Mouse (Mus musculus) layer of hippocampus, postnatal 36 days (tissue): ENCODE data around the gene Gm3591. TPM values are rescaled to one million over a fixed set of nuclear protein-coding genes. Genes with fewer than 3 reads are reported as not detected.
"Not testable (repeated sequence)": the region's sequence is repeated elsewhere in the genome, so short reads cannot be mapped to it uniquely, and the experiment has no call there.

ENCODE experiments used
- DNase-seq, 2 experiments: peaks; one replicate each; pipeline ENCODE4 v3.0.0; 2022
- total RNA-seq, 2 experiments: library from RNA; stranded (reverse); gene quantifications; 2 replicates each; pipeline ENCODE4 v1.2.3; 2021

The Gm3591 gene
- under 1 TPM in 1 of 2 experiments, not detected in 1; 0.95 TPM for total RNA-seq

DNA sequence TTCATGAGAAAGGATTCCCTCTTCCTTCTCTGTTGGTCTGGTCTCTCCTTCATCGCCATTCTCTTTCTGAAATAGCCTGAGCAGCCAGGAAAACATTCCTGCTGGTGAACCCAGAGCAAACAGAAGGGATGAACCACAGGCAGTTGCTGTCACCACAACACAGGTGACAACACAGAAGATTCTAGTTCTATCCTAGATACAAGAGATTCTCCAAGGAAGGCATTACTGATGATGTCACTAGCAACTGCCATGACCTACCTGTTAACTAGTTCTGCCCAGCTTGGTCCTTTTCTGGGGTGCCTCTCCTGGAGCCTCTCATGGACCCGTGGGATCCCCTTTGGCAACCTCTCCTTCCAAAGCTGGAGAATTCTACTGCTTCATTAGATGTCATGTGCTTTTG lies at the start of gene Gm3591:
Gene Gm3591 (minus strand): TSS at position 101 of the 400 bp plus-strand sequence.
- DNase-seq: not testable (repeated sequence)

DNA sequence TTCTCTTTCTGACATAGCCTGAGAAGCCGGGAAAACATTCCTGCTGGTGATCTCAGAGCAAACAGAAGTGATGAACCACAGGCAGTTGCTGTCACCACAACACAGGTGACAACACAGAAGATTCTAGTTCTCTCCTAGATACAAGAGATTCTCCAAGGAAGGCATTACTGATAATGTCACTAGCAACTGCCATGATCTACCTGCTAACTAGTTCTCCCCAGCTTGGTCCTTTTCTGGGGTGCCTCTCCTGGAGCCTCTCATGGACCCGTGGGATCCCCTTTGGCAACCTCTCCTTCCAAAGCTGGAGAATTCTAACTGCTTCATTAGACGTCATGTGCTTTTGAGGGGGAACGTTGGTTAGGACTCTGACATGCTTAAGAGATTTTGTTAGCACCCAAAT lies 32.2 kb upstream of the Gm3591 start, which contains the start of gene Gm3594:
Gene Gm3594 (minus strand): TSS at position 101 of the 400 bp plus-strand sequence.
- DNase-seq: not testable (repeated sequence)

DNA sequence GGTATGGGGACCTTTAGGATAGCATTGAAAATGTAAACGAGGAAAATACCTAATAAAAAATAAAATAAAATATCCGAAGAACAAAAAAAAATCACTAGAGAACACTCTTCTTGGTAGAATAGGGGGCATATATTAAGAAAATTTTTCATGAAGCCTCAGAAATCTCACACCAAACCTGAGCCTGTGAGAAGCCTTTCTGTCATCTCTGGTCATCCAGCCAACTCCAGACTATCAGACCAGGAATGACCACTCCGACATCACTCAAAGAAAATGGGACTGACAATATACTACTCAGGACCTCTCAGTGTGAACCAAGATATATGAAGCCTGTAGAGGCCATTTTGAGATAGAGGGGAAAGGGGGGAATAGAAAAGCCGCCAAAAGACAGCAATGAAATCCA lies 28.5 kb upstream of the Gm3591 start:
- DNase-seq: not testable (repeated sequence)

DNA sequence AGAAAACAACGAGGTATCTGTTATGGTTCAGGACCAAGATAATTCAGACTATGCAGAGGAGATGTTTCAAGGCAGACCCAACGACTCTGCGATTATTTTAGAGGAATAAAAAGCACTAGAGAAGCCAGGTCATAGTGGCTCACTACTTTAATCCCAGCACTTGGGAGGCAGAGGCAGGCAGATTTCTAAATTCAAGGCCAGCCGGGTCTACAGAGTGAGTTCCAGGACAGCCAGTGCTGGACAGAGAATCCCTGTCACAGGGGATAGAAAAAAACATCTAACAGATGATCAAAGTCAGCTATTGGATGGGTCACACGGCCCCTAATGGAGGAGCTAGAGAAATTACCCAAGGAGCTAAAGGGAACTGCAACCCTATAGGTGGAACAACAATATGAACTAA lies 27.9 kb upstream of the Gm3591 start:
- DNase-seq: not testable (repeated sequence)

DNA sequence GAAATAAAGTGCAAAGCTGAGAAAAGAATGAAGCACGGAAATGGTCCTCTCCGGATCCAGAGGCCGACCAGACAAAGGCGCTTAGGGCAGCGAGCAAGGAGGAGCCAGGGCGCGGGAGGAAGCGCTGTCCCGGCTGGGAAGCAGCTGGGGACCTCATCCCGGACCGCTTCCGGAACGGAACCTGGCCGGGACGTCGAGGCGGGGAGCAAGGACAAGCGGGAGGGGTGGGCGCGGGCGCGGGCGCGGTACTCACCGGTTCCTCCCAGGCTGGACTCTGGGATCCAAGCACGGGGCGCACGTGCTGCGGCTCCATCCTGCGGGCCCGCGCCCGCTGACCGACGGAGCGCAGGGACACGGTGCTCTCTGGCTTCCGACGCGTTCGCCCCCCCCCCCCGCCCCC lies 14.5 kb upstream of the Gm3591 start:
- DNase-seq: peak in 1 of 2 experiments; percentile 13

DNA sequence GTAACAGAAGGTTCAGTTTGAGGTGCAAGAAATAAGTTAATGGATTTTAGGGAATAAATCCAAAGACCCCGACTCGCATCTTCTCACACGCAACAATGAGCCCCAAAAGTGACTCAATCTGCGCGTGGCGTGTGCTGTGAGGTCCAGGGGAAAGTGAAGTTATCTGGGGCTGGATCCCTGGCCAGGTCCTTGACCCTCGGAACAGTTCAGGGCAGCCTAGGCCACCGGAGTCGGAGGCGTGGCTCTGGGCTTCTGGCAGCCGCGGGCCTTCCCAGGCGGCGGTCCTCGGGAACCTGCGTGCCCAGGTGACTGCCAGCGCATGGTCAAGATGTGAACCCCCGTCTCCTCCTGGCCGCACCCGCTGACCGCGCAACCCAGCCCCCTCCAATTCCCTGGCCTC lies 14.1 kb upstream of the Gm3591 start:
- DNase-seq: not testable (repeated sequence)

DNA sequence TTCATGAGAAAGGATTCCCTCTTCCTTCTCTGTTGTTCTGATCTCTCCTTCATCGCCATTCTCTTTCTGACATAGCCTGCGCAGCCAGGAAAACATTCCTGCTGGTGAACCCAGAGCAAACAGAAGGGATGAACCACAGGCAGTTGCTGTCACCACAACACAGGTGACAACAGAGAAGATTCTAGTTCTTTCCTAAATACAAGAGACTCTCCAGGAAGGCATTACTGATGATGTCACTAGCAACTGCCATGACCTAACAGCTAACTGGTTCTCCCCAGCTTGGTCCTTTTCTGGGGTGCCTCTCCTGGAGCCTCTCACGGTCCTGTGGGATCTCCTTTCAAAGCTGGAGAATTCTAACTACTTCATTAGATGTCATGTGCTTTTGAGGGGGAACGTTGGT lies 22.1 kb downstream of the Gm3591 start, which contains the start of gene Gm16440:
Gene Gm16440 (minus strand): TSS at position 101 of the 400 bp plus-strand sequence.
- DNase-seq: not testable (repeated sequence)

Other genes with a start within 250 kb of the Gm3591 start
- 1 to 10 TPM in 1 of 2 experiments, under 1 TPM in 1; 0.94 to 1.1 TPM for gene Gm21560, start 193.2 kb downstream of the Gm3591 start, total RNA-seq
- 1 to 10 TPM; 2.1 to 2.8 TPM for gene Gm3411, start 125.2 kb downstream of the Gm3591 start, total RNA-seq
- not detected for gene Gm21103, start 107.6 kb downstream of the Gm3591 start, total RNA-seq
- not detected for gene Gm3618, start 68.8 kb downstream of the Gm3591 start, total RNA-seq
- not detected for gene Gm16440, start 22.2 kb downstream of the Gm3591 start, total RNA-seq
- not detected for gene Gm3594, start 32.1 kb upstream of the Gm3591 start, total RNA-seq
- not detected for gene Gm8356, start 124.8 kb upstream of the Gm3591 start, total RNA-seq
- 1 to 10 TPM; 1.0 to 1.3 TPM for gene Gm3629, start 178.1 kb upstream of the Gm3591 start, total RNA-seq
- gene Gm3460, start 209.9 kb upstream of the Gm3591 start, total RNA-seq: not detected